Mouse (Mus musculus) MEL (cell line): ENCODE results near the gene Grwd1. TPM values are rescaled to one million over a fixed set of nuclear protein-coding genes. Genes with fewer than 3 reads are reported as not detected.

ENCODE experiments used
- DNase-seq: peaks from one replicate; pipeline ENCODE4 v3.0.0; 2011; ENCODE audit warnings: low read depth, low spot score
- H3K27ac ChIP-seq: 2 replicates; pipeline ENCODE4 v1.5.1; 2012; ENCODE audit warnings: low read depth, mild to moderate bottlenecking, control low read depth, low read length, moderate library complexity; ENCODE audit not compliant: control insufficient read depth
- H3K27me3 ChIP-seq, 2 experiments: fragments of 150-350 bp in 1 of 2; sonication (generic) in 1 of 2; 2 replicates each; pipeline ENCODE4 v1.6.1; 2012; ENCODE audit warnings: low read length in 2 of 2, mild to moderate bottlenecking in 2 of 2, improper control_type of control experiment in 1 of 2, moderate library complexity in 1 of 2; ENCODE audit not compliant: insufficient read depth in 2 of 2, control insufficient read depth in 1 of 2
- H3K36me3 ChIP-seq, 2 experiments: 2 replicates each; pipeline ENCODE4 v1.6.1; 2012 to 2014; ENCODE audit warnings: low read length in 2 of 2, improper control_type of control experiment in 1 of 2, inconsistent platforms in 1 of 2, mild to moderate bottlenecking in 1 of 2; ENCODE audit not compliant: insufficient read depth in 2 of 2, control insufficient read depth in 1 of 2
- H3K4me1 ChIP-seq, 2 experiments: fragments of 150-350 bp in 1 of 2; sonication (generic) in 1 of 2; 2 replicates each; pipeline ENCODE4 v1.6.1; 2012; ENCODE audit warnings: low read length in 2 of 2, improper control_type of control experiment in 1 of 2, mild to moderate bottlenecking in 1 of 2; ENCODE audit not compliant: insufficient read depth in 2 of 2, control insufficient read depth in 1 of 2
- H3K4me3 ChIP-seq, 2 experiments: fragments of 150-350 bp in 1 of 2; sonication (generic) in 1 of 2; 2 replicates each; pipeline ENCODE4 v1.5.1; 2012; ENCODE audit warnings: low read depth in 2 of 2, low read length in 2 of 2, mild to moderate bottlenecking in 2 of 2, moderate library complexity in 2 of 2, control low read depth in 1 of 2, improper control_type of control experiment in 1 of 2; ENCODE audit not compliant: control insufficient read depth in 1 of 2, insufficient read depth in 1 of 2
- H3K79me2 ChIP-seq: 2 replicates; pipeline ENCODE4 v1.6.1; 2012; ENCODE audit warnings: mild to moderate bottlenecking, low read length, moderate library complexity; ENCODE audit not compliant: control insufficient read depth, poor library complexity, insufficient read depth
- H3K9ac ChIP-seq: 2 replicates; pipeline ENCODE4 v1.6.1; 2012; ENCODE audit warnings: low read depth, mild to moderate bottlenecking, control low read depth, low read length, moderate library complexity; ENCODE audit not compliant: control insufficient read depth, poor library complexity, severe bottlenecking
- H3K9me3 ChIP-seq: fragments of 150-350 bp; sonication (generic); replicated peaks from 2 replicates; pipeline ENCODE4 v1.6.1; 2012; ENCODE audit warnings: mild to moderate bottlenecking, low read length, improper control_type of control experiment, moderate library complexity; ENCODE audit not compliant: insufficient read depth
- BHLHE40 ChIP-seq: IDR thresholded peaks from 2 replicates; pipeline ENCODE4 v1.6.1; 2012; ENCODE audit warnings: low read depth, mild to moderate bottlenecking, inconsistent platforms, low read length, improper control_type of control experiment, borderline replicate concordance
- CHD1 ChIP-seq: IDR thresholded peaks from 2 replicates; pipeline ENCODE4 v1.6.1; 2012; ENCODE audit warnings: low read depth, mild to moderate bottlenecking, inconsistent platforms, low read length, improper control_type of control experiment
- CHD2 ChIP-seq: IDR thresholded peaks from 2 replicates; pipeline ENCODE4 v1.6.1; 2011; ENCODE audit warnings: low read length, improper control_type of control experiment
- CTCF ChIP-seq, 3 experiments: IDR thresholded peaks in 2 of 3; conservative IDR thresholded peaks in 1 of 3; 2 replicates each; pipeline ENCODE4 v1.5.1; 2011 to 2012; ENCODE audit warnings: low read length in 3 of 3, low read depth in 2 of 3, mild to moderate bottlenecking in 2 of 3, improper control_type of control experiment in 1 of 3, inconsistent platforms in 1 of 3, mixed read lengths in 1 of 3, moderate library complexity in 1 of 3; ENCODE audit not compliant: control insufficient read depth in 1 of 3, insufficient read depth in 1 of 3, poor library complexity in 1 of 3, severe bottlenecking in 1 of 3
- E2F4 ChIP-seq: IDR thresholded peaks from 2 replicates; pipeline ENCODE4 v1.6.1; 2011; ENCODE audit warnings: low read depth, low read length, improper control_type of control experiment, borderline replicate concordance
- ELF1 ChIP-seq: IDR thresholded peaks from 2 replicates; pipeline ENCODE4 v1.6.1; 2014; ENCODE audit warnings: low read depth, mild to moderate bottlenecking, inconsistent platforms, low read length, improper control_type of control experiment, moderate library complexity
- EP300 ChIP-seq, 2 experiments: IDR thresholded peaks; 2 replicates each; pipeline ENCODE4 v1.6.1; 2011; ENCODE audit warnings: improper control_type of control experiment in 2 of 2, low read length in 2 of 2, low read depth in 1 of 2, mild to moderate bottlenecking in 1 of 2
- ETS1 ChIP-seq: IDR thresholded peaks from 2 replicates; pipeline ENCODE4 v1.6.1; 2012; ENCODE audit warnings: low read depth, mild to moderate bottlenecking, inconsistent platforms, low read length, improper control_type of control experiment, moderate library complexity
- GATA1 ChIP-seq: IDR thresholded peaks from 2 replicates; pipeline ENCODE4 v1.6.1; 2011; ENCODE audit warnings: low read depth, low read length, improper control_type of control experiment
- JUND ChIP-seq: IDR thresholded peaks from 2 replicates; pipeline ENCODE4 v1.6.1; 2011; ENCODE audit warnings: low read depth, mild to moderate bottlenecking, improper control_type of control experiment, low read length
- MAFK ChIP-seq: IDR thresholded peaks from 2 replicates; pipeline ENCODE4 v1.6.1; 2011; ENCODE audit warnings: low read depth, mild to moderate bottlenecking, low read length, improper control_type of control experiment, borderline replicate concordance
- MAZ ChIP-seq: IDR thresholded peaks from 2 replicates; pipeline ENCODE4 v1.6.1; 2012; ENCODE audit warnings: low read depth, mild to moderate bottlenecking, inconsistent platforms, low read length, improper control_type of control experiment
- MEF2A ChIP-seq: IDR thresholded peaks from 2 replicates; pipeline ENCODE4 v1.6.1; 2014; ENCODE audit warnings: low read depth, mild to moderate bottlenecking, inconsistent platforms, low read length, improper control_type of control experiment; ENCODE audit not compliant: poor library complexity, insufficient replicate concordance, severe bottlenecking; ENCODE audit errors: extremely low read depth
- MXI1 ChIP-seq: IDR thresholded peaks from 2 replicates; pipeline ENCODE4 v1.6.1; 2011; ENCODE audit warnings: mild to moderate bottlenecking, low read depth, low read length, improper control_type of control experiment
- MYB ChIP-seq: IDR thresholded peaks from 2 replicates; pipeline ENCODE4 v1.6.1; 2011; ENCODE audit warnings: mild to moderate bottlenecking, low read depth, low read length, improper control_type of control experiment
- MYC ChIP-seq: IDR thresholded peaks from 2 replicates; pipeline ENCODE4 v1.6.1; 2011; ENCODE audit warnings: low read depth, mild to moderate bottlenecking, low read length, improper control_type of control experiment, moderate library complexity
- NELFE ChIP-seq: IDR thresholded peaks from 2 replicates; pipeline ENCODE4 v1.6.1; 2011; ENCODE audit warnings: low read depth, low read length, improper control_type of control experiment
- NRF1 ChIP-seq: IDR thresholded peaks from 2 replicates; pipeline ENCODE4 v1.6.1; 2014; ENCODE audit warnings: low read depth, mild to moderate bottlenecking, inconsistent platforms, low read length, improper control_type of control experiment, moderate library complexity; ENCODE audit not compliant: poor library complexity, insufficient read depth, severe bottlenecking
- POLR2A ChIP-seq, 2 experiments: IDR thresholded peaks; 2 replicates each; pipeline ENCODE4 v1.6.1; 2011 to 2012; ENCODE audit warnings: low read length in 2 of 2, mild to moderate bottlenecking in 2 of 2, control low read depth in 1 of 2, improper control_type of control experiment in 1 of 2, low read depth in 1 of 2, moderate library complexity in 1 of 2; ENCODE audit not compliant: control insufficient read depth in 1 of 2, insufficient read depth in 1 of 2, poor library complexity in 1 of 2
- POLR2AphosphoS2 ChIP-seq: IDR thresholded peaks from 2 replicates; pipeline ENCODE4 v1.6.1; 2011; ENCODE audit warnings: low read length, improper control_type of control experiment
- POLR2AphosphoS5 ChIP-seq: IDR thresholded peaks from 2 replicates; pipeline ENCODE4 v1.6.1; 2012; ENCODE audit warnings: low read depth, borderline replicate concordance, mild to moderate bottlenecking, inconsistent platforms, low read length, moderate library complexity, mixed read lengths
- RAD21 ChIP-seq: IDR thresholded peaks from 2 replicates; pipeline ENCODE4 v1.6.1; 2011; ENCODE audit warnings: mild to moderate bottlenecking, low read depth, low read length, improper control_type of control experiment
- RCOR1 ChIP-seq: IDR thresholded peaks from 2 replicates; pipeline ENCODE4 v1.6.1; 2012; ENCODE audit warnings: low read depth, mild to moderate bottlenecking, inconsistent platforms, low read length, improper control_type of control experiment
- SIN3A ChIP-seq: IDR thresholded peaks from 2 replicates; pipeline ENCODE4 v1.6.1; 2012; ENCODE audit warnings: low read length, improper control_type of control experiment, inconsistent platforms
- SMC3 ChIP-seq: IDR thresholded peaks from 2 replicates; pipeline ENCODE4 v1.6.1; 2011; ENCODE audit warnings: low read depth, low read length, improper control_type of control experiment
- TAL1 ChIP-seq: IDR thresholded peaks from 2 replicates; pipeline ENCODE4 v1.6.1; 2012; ENCODE audit warnings: mild to moderate bottlenecking, inconsistent platforms, low read length, moderate library complexity, mixed read lengths
- TBP ChIP-seq: IDR thresholded peaks from 2 replicates; pipeline ENCODE4 v1.8.0; 2011; ENCODE audit warnings: low read depth, low read length, improper control_type of control experiment
- TCF12 ChIP-seq: IDR thresholded peaks from 2 replicates; pipeline ENCODE4 v1.6.1; 2014; ENCODE audit warnings: low read depth, mild to moderate bottlenecking, inconsistent platforms, low read length, improper control_type of control experiment, moderate library complexity
- UBTF ChIP-seq: IDR thresholded peaks from 2 replicates; pipeline ENCODE4 v1.6.1; 2012; ENCODE audit warnings: low read depth, mild to moderate bottlenecking, inconsistent platforms, low read length, improper control_type of control experiment, moderate library complexity, borderline replicate concordance; ENCODE audit not compliant: insufficient read depth
- USF1 ChIP-seq: IDR thresholded peaks from 2 replicates; pipeline ENCODE4 v1.6.1; 2014; ENCODE audit warnings: low read depth, mild to moderate bottlenecking, inconsistent platforms, low read length, improper control_type of control experiment, moderate library complexity
- ZC3H11A ChIP-seq: IDR thresholded peaks from 2 replicates; pipeline ENCODE4 v1.6.1; 2012; ENCODE audit warnings: low read depth, mild to moderate bottlenecking, inconsistent platforms, low read length, improper control_type of control experiment
- ZKSCAN1 ChIP-seq: IDR thresholded peaks from 2 replicates; pipeline ENCODE4 v1.6.1; 2012; ENCODE audit warnings: low read depth, mild to moderate bottlenecking, inconsistent platforms, low read length, improper control_type of control experiment, moderate library complexity
- ZMIZ1 ChIP-seq: IDR thresholded peaks from 2 replicates; pipeline ENCODE4 v1.6.1; 2012; ENCODE audit warnings: low read depth, mild to moderate bottlenecking, inconsistent platforms, low read length, improper control_type of control experiment, moderate library complexity
- ZNF384 ChIP-seq: IDR thresholded peaks from 2 replicates; pipeline ENCODE4 v1.6.1; 2012; ENCODE audit warnings: low read depth, mild to moderate bottlenecking, inconsistent platforms, low read length, improper control_type of control experiment
- polyA plus RNA-seq, 2 experiments: library from polyadenylated mRNA; stranded (reverse) in 1 of 2; unstranded in 1 of 2; fragments of >175 nt in 1 of 2; fragments of >200 nt in 1 of 2; gene quantifications; 2 replicates each; pipeline versions ENCODE4 v1.2.1 to v1.2.4; 2012; ENCODE audit warnings: low replicate concordance in 2 of 2, low read depth in 1 of 2; ENCODE audit not compliant: insufficient read length in 2 of 2, insufficient read depth in 1 of 2, missing spikeins in 1 of 2
- total RNA-seq: library from RNA; depleted of rRNA; stranded (reverse); fragments of 300-350 nt; gene quantifications from 2 replicates; pipeline ENCODE4 v1.2.3, GENCODE M21; 2012

Grwd1 gene
- total and polyA plus RNA-seq, 3 experiments: 82.2 to 173 (median 108) TPM

DNA sequence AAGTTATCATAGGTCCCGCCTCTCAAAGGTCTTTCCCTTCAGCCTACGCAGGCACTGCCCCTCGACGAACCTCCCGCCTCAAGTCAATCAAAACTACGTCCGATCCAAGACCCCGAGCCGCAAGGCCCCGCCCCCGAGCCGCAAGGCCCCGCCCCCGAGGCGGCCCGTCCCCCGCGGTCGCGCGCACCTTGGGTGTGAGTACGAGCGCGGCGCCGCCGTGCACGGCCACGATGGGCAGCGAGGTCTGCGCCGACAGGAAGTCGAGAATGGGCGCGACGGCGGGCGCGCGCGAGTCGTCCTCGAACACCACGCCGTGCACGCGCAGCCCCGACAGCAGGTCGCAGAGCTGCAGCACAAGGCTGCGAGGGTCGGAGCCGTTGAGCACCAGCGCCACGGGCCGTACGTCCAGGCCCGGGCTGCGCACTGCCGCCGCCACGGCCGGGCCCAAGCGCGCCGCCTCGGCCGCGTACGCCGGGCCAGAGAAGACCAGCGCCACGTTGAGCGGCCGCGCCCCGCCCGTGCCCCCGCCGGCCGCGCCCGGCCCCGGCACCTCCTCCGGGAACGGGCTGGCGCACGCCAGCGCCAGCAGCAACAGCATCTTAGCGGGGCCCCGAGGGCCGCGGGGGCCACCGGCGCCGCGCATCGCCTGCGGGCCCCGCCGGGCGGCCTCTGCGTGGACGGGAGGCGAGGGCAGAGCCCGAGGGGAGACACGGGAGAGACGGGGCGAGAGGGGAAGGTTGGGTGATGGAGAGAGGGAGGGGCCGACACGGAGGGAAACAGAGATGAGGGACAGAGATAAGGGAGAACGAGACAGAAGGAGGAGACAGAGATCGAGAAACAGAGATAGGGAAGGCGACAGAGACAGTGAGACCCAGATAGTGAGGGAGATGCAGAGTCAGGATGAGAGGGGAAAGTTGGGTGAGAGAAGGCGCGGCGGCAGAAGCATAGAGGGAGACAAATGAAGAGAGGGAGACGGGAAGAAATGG is 35.5 kb upstream of the Grwd1 start:
- Histone ChIP-seq H3K36me3 (peaks cover 0 to 5% of the 10 kb centered on the region in 2 experiments; a peak in 1 of 4 replicates), H3K4me1 (peaks cover 5 to 19% of the 10 kb centered on the region in 2 experiments; a peak in 3 of 4 replicates), H3K9me3 (no peaks in the 10 kb centered on the region), H3K9ac (peak overlapping the region; percentile 92), H3K27me3 (no peaks in the 10 kb centered on the region; a peak in 1 of 4 replicates), H3K79me2 (peaks cover 2% of the 10 kb centered on the region; the same call in 1 of the 2 replicates), H3K4me3 (peak overlapping the region; percentile 73 to 79), H3K27ac (peak overlapping the region; percentile 45)
- peak; percentile 94 for DNase-seq
- TF ChIP-seq ZNF384 (no peak), POLR2A (IDR thresholded peaks at IDR 0.05; ENCODE audit: control insufficient read depth in 1 of 2, insufficient read depth in 1 of 2, low read depth in 1 of 2, low read length in 2 of 2, poor library complexity in 1 of 2) (peak; percentile 66 to 70; a peak in 2 of 4 replicates), MAFK (no peak), MEF2A (no peak), MXI1 (peak; percentile 21; the same call in 1 of the 2 replicates), POLR2AphosphoS5 (no peak), ZMIZ1 (0 out of 2 replicates have a peak, but pooled peaks have one; percentile 23), ETS1 (0 out of 2 replicates have a peak, but pooled peaks have one; percentile 16), CHD1 (no peak), USF1 (no peak), JUND (no peak), GATA1 (peak; percentile 83), MYB (no peak), TAL1 (no peak), UBTF (no peak), EP300 (IDR thresholded peaks at IDR 0.05; ENCODE audit: low read depth in 1 of 2, low read length in 2 of 2) (no peak), NRF1 (peak; percentile 41; the same call in 1 of the 2 replicates), SIN3A (no peak), ZC3H11A (no peak), TCF12 (0 out of 2 replicates have a peak, but pooled peaks have one; percentile 11), ELF1 (peak; percentile 62), SMC3 (no peak), CHD2 (no peak), BHLHE40 (no peak), POLR2AphosphoS2 (0 out of 2 replicates have a peak, but pooled peaks have one; percentile 13), TBP (no peak), ZKSCAN1 (no peak), MAZ (peak; percentile 45; the same call in 1 of the 2 replicates), NELFE (peak; percentile 59), CTCF (IDR thresholded peaks at IDR 0.05 in 2 of 3, conservative IDR thresholded peaks at IDR 0.05 in 1 of 3; ENCODE audit: control insufficient read depth in 1 of 3, insufficient read depth in 1 of 3, low read depth in 2 of 3, low read length in 3 of 3, poor library complexity in 1 of 3, severe bottlenecking in 1 of 3) (no peak), E2F4 (no peak), MYC (no peak), RAD21 (no peak), RCOR1 (no peak)
